Comparison of ENCODE assay signal across 15 mouse cellular contexts in genomic region chr9:26742817-26743216, GRCm38 (mm10). TPM values are rescaled to one million over a fixed set of nuclear protein-coding genes. Genes with fewer than 3 reads are reported as not detected.
A peak's percentile ranks its signal among the peaks of the same experiment; 100 is the strongest.
DNase-seq lines count a peak whose midpoint lies in the region; ATAC-seq lines count a peak whose summit lies in the region.
"Had no signal": no experiment of that assay in that cellular context is flagged by ENCODE, and none has a peak within 500 bp of the region (broad histone marks: within the 10 kb centered on the region; RNA-seq: fewer than 3 reads in every experiment).

No protein-coding gene starts in this region.

- H3K4me1 ChIP-seq in midbrain, embryonic 16.5 days (ENCODE audit: control insufficient read depth, insufficient read depth, low read length) = peaks cover 7% of the 10 kb centered on the region
- peaks cover 4% of the 10 kb centered on the region for H3K4me1 ChIP-seq in midbrain, embryonic 13.5 days (replicated peaks)
- H3K4me1 ChIP-seq: heart, embryonic 13.5 days; limb, embryonic 12.5 days had no signal

- intact Hi-C loops in heart, postnatal 25 days (cut with DNase I) = no loop called here
- intact Hi-C loops in left cerebral cortex, postnatal 14 days (cut with DNase I) = no loop called here

- no peak overlapping the region for H3K4me2 ChIP-seq in midbrain, embryonic 16.5 days (ENCODE audit: low read length)
- H3K4me2 ChIP-seq in midbrain, embryonic 13.5 days (replicated peaks) = no peak overlapping the region
- H3K4me2 ChIP-seq: heart, embryonic 13.5 days; limb, embryonic 12.5 days had no signal

- no peak overlapping the region for H3K9ac ChIP-seq in midbrain, embryonic 16.5 days (ENCODE audit: low read depth, low read length)
- H3K9ac ChIP-seq in midbrain, embryonic 13.5 days (replicated peaks) = no peak overlapping the region
- H3K9ac ChIP-seq: heart, embryonic 13.5 days; limb, embryonic 12.5 days had no signal

- H3K4me3 ChIP-seq in midbrain, embryonic 16.5 days (ENCODE audit: low read depth, low read length) = no peak overlapping the region
- no peak overlapping the region for H3K4me3 ChIP-seq in midbrain, embryonic 13.5 days (replicated peaks)
- H3K4me3 ChIP-seq: heart, embryonic 13.5 days; limb, embryonic 12.5 days; myocyte had no signal

- ATAC-seq in midbrain, embryonic 16.5 days = 0 out of 2 replicates have a peak, but pooled peaks have one; percentile 23
- no peak for ATAC-seq in midbrain, embryonic 13.5 days
- ATAC-seq: Patski had no signal

- WGBS in midbrain, embryonic 16.5 days = 80% methylated on average over 3 of the region's 3 CpGs
- 93% methylated on average over 3 of the region's 3 CpGs for WGBS in midbrain, embryonic 13.5 days

- no peak overlapping the region for H3K27ac ChIP-seq in midbrain, embryonic 16.5 days (ENCODE audit: low read length)
- no peak overlapping the region for H3K27ac ChIP-seq in midbrain, embryonic 13.5 days
- H3K27ac ChIP-seq: heart, embryonic 13.5 days; limb, embryonic 12.5 days had no signal

- no peaks in the 10 kb centered on the region for H3K9me3 ChIP-seq in midbrain, embryonic 16.5 days (replicated peaks; ENCODE audit: control insufficient read depth, low read length, poor library complexity, severe bottlenecking)
- H3K9me3 ChIP-seq in midbrain, embryonic 13.5 days = no peaks in the 10 kb centered on the region
- H3K9me3 ChIP-seq: heart, embryonic 13.5 days; limb, embryonic 12.5 days had no signal

- peak; percentile 14 for DNase-seq in heart, adult 8-10 months (ENCODE audit: low spot score)
- DNase-seq in heart, postnatal 25 days (ENCODE audit: low spot score) = no peak
- DNase-seq in left cerebral cortex, postnatal 14 days (ENCODE audit: low spot score in 2 of 2) = peak; percentile 44 to 64
- peak; percentile 55 to 71 for DNase-seq in right cerebral cortex, postnatal 36 days (ENCODE audit: low spot score in 2 of 2)
- no peak for DNase-seq in retina, embryonic 14.5 days (ENCODE audit: low spot score)
- DNase-seq: cerebellum, postnatal 36 days; lung, adult 18-20 months; thymus, adult 18-20 months had no signal

- H3K36me3 ChIP-seq in midbrain, embryonic 16.5 days (ENCODE audit: control insufficient read depth, insufficient read depth, low read length) = no peaks in the 10 kb centered on the region
- H3K36me3 ChIP-seq in midbrain, embryonic 13.5 days = 0 out of 2 replicates have a peak, but pooled peaks cover 8% of the 10 kb centered on the region
- H3K36me3 ChIP-seq: heart, embryonic 13.5 days; limb, embryonic 12.5 days had no signal

- no peaks in the 10 kb centered on the region for H3K27me3 ChIP-seq in midbrain, embryonic 16.5 days (ENCODE audit: control insufficient read depth, insufficient read depth, low read depth, low read length)
- no peaks in the 10 kb centered on the region for H3K27me3 ChIP-seq in midbrain, embryonic 13.5 days
- H3K27me3 ChIP-seq: CH12.LX; limb, embryonic 12.5 days had no signal

RNA-seq across cellular contexts. Expression of gene B3gat1, which starts 9.3 kb away (rescaled TPM):
- total RNA-seq in heart, adult 8-10 months (2022) = under 1 TPM in 1 of 4 experiments, not detected in 3; 0.13 TPM
- not detected for total RNA-seq in heart, postnatal 25 days (2021)
- polyA plus RNA-seq in midbrain, embryonic 16.5 days (2015; fragmentation: Nextera tagmentation; extraction: Ambion mirVana) = 40.7 and 41.5 TPM in 2 replicates
- polyA plus RNA-seq in midbrain, embryonic 13.5 days (2015; fragmentation: Nextera tagmentation; extraction: Ambion mirVana) = 20.1 and 26.2 TPM in 2 replicates
- 100 to 1,000 TPM; 262 to 268 TPM for total RNA-seq in left cerebral cortex, postnatal 14 days (2021)
- total RNA-seq: CH12.LX had no signal
- polyA plus RNA-seq: myocyte, Patski had no signal

Comparison
In these comparisons a context has a peak if more than half of its experiments do, and no peak if none do; other contexts are left out.
1. DNase-seq: peak in heart, adult 8-10 months (single experiment), left cerebral cortex, postnatal 14 days (2 of 2) and right cerebral cortex, postnatal 36 days (2 of 2); none in heart, postnatal 25 days (single experiment) and retina, embryonic 14.5 days (single experiment).
2. RNA of gene B3gat1, which starts 9.3 kb away (total RNA-seq): 262 to 268 TPM in left cerebral cortex, postnatal 14 days; not detected in heart, postnatal 25 days and 0.13 TPM in heart, adult 8-10 months; every median in the first group is over 100 times any median in the second.